Mouse (Mus musculus): ENCODE measurements at regions not wholly inside any gene's neighbourhood (a gene's known extent, or its start where the extent isn't known, plus 50 kb on each side); places are given as distances from the start of the nearest gene placed in this dataset.

DNA sequence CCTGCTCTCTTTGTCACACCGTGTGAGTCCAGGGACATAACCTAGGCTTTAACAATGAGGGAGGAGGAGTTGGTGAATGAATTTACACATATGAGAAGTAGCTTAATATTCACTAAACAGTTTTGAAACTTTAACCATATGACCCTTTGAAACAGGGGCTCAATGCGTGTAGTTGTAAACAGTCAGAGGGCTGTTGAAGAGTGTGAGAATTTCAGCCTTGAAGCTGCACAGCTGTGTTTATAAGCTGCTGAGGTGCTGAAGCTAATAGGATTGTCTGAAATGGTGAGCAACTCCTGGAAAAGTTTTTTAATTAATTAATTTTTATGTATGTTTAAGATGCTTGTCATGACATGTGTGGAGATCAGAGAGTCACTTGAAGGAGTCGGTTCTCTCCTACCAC, 59.8 kb upstream of the Rgma start:
- no peak for TF ChIP-seq CTCF (IDR thresholded peaks at IDR 0.05; ENCODE audit: borderline replicate concordance, extremely low read depth, insufficient read depth, insufficient read length)
- TF ChIP-seq POLR2A (IDR thresholded peaks at IDR 0.05; ENCODE audit: borderline replicate concordance, extremely low read depth, insufficient read depth, insufficient read length, poor library complexity, severe bottlenecking), result no peak

Measured in brain, embryonic 14.5 days (tissue).